13 mouse cellular contexts compared by ENCODE assay signal in the genomic region with DNA sequence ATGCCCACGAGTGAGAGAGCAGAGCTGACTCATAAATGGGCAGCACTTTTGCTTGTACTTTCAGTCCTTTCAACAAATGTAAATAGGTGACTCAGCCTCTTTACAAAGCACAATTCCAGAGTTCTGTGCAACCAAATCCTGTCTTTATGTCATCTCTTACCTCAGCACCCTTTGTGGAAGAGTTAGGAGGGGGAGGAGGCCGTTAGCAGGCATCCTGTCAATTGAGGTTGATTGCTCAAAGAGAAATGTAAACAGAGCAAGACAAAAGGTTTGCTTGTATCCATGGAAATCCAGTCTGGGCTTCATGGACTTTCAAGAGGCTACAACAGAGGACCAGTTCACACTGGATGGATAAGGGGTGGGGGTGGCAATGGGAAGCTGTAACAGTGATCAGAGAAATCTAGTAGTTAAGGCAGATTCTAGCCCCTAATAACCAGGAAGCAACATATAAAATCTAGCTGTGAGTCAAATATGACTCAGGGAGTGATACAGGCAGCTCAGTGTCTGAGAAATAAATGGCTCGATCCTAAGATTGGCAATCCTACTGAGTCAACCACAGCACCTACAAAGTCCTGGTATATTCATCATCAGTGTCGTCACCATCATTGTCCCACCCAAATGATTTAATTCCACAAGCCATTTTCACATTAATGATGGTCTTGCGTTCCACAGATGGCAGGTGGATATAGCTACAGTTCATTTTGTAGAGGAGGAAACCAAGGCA.
DNase-seq lines count a peak whose midpoint lies in the region; ATAC-seq lines count a peak whose summit lies in the region.
"Had no signal": no experiment of that assay in that cellular context is flagged by ENCODE, and none has a peak within 500 bp of the region (broad histone marks: within the 10 kb centered on the region; RNA-seq: fewer than 3 reads in every experiment).

No protein-coding gene starts in this region.

- H3K4me3 ChIP-seq in embryonic facial prominence, embryonic 11.5 days (ENCODE audit: low read depth, low read length), result no peak overlapping the region
- H3K4me3 ChIP-seq in embryonic facial prominence, embryonic 10.5 days, result no peak overlapping the region
- no peak overlapping the region for H3K4me3 ChIP-seq in hindbrain, embryonic 10.5 days
- no peak overlapping the region for H3K4me3 ChIP-seq in kidney, embryonic 14.5 days (ENCODE audit: low read length)
- H3K4me3 ChIP-seq: limb, embryonic 15.5 days had no signal

- no peak overlapping the region for H3K4me2 ChIP-seq in embryonic facial prominence, embryonic 11.5 days (ENCODE audit: low read depth, low read length)
- no peak overlapping the region for H3K4me2 ChIP-seq in kidney, embryonic 14.5 days (replicated peaks; ENCODE audit: low read depth, low read length)
- H3K4me2 ChIP-seq: heart, embryonic 11.5 days; limb, embryonic 15.5 days had no signal

- H3K27ac ChIP-seq in embryonic facial prominence, embryonic 11.5 days (replicated peaks; ENCODE audit: low read depth, low read length), result no peak overlapping the region
- no peak overlapping the region for H3K27ac ChIP-seq in embryonic facial prominence, embryonic 10.5 days (replicated peaks)
- H3K27ac ChIP-seq in hindbrain, embryonic 10.5 days, result peak overlapping the region; percentile 16; the same call in 1 of the 2 replicates
- H3K27ac ChIP-seq in kidney, embryonic 14.5 days (ENCODE audit: low read depth, low read length), result no peak overlapping the region
- H3K27ac ChIP-seq: limb, embryonic 15.5 days; macrophage had no signal

- no peaks in the 10 kb centered on the region for H3K27me3 ChIP-seq in embryonic facial prominence, embryonic 11.5 days (ENCODE audit: control insufficient read depth, insufficient read depth, low read length)
- H3K27me3 ChIP-seq in embryonic facial prominence, embryonic 10.5 days (replicated peaks; ENCODE audit: low read depth, poor library complexity, severe bottlenecking), result no peaks in the 10 kb centered on the region
- no peaks in the 10 kb centered on the region for H3K27me3 ChIP-seq in hindbrain, embryonic 10.5 days (ENCODE audit: insufficient read depth, poor library complexity, severe bottlenecking)
- no peaks in the 10 kb centered on the region for H3K27me3 ChIP-seq in kidney, embryonic 14.5 days (ENCODE audit: control insufficient read depth, insufficient read depth, low read length)
- H3K27me3 ChIP-seq: limb, embryonic 15.5 days had no signal

- DNase-seq in embryonic facial prominence, embryonic 11.5 days (ENCODE audit: low spot score), result peak; percentile 1
- no peak for DNase-seq in embryonic facial prominence, embryonic 10.5 days (ENCODE audit: low spot score)
- DNase-seq in embryo, embryonic 10 days (ENCODE audit: low spot score), result peak; percentile 33
- peak; percentile 3 for DNase-seq in hindbrain, embryonic 10.5 days (ENCODE audit: low spot score)
- peak; percentile 70 for DNase-seq in retina, embryonic 14.5 days (ENCODE audit: low spot score)
- no peak for DNase-seq in frontal cortex, postnatal 36 days (ENCODE audit: low spot score in 2 of 2)
- DNase-seq: cerebellum, adult 11-12 months; kidney, adult 18-20 months had no signal

- no peak overlapping the region for H3K9ac ChIP-seq in embryonic facial prominence, embryonic 11.5 days (replicated peaks; ENCODE audit: low read length)
- no peak overlapping the region for H3K9ac ChIP-seq in kidney, embryonic 14.5 days (ENCODE audit: low read depth, low read length)
- H3K9ac ChIP-seq: limb, embryonic 15.5 days had no signal

- H3K4me1 ChIP-seq in embryonic facial prominence, embryonic 11.5 days (ENCODE audit: control insufficient read depth, insufficient read depth, low read length), result no peaks in the 10 kb centered on the region
- peaks cover 6% of the 10 kb centered on the region; the same call in 1 of the 2 replicates for H3K4me1 ChIP-seq in embryonic facial prominence, embryonic 10.5 days
- H3K4me1 ChIP-seq in hindbrain, embryonic 10.5 days (replicated peaks), result peaks cover 10% of the 10 kb centered on the region
- no peaks in the 10 kb centered on the region for H3K4me1 ChIP-seq in kidney, embryonic 14.5 days (ENCODE audit: control insufficient read depth, insufficient read depth, low read length)
- H3K4me1 ChIP-seq: limb, embryonic 15.5 days had no signal

- ATAC-seq in embryonic facial prominence, embryonic 11.5 days (replicated peaks; ENCODE audit: insufficient number of reproducible peaks, low FRiP score, low TSS enrichment, low read depth), result no peak
- no peak for ATAC-seq in kidney, embryonic 14.5 days (ENCODE audit: low FRiP score, low TSS enrichment)
- no peak for ATAC-seq in activated CD4-positive, CD25-positive, alpha-beta regulatory T cell, adult 4 months

- H3K36me3 ChIP-seq in embryonic facial prominence, embryonic 11.5 days (replicated peaks; ENCODE audit: control insufficient read depth, insufficient read depth, low read depth, low read length), result no peaks in the 10 kb centered on the region
- H3K36me3 ChIP-seq in embryonic facial prominence, embryonic 10.5 days (replicated peaks), result no peaks in the 10 kb centered on the region
- no peaks in the 10 kb centered on the region for H3K36me3 ChIP-seq in hindbrain, embryonic 10.5 days
- H3K36me3 ChIP-seq in kidney, embryonic 14.5 days (ENCODE audit: control insufficient read depth, insufficient read depth, low read length), result no peaks in the 10 kb centered on the region
- H3K36me3 ChIP-seq: limb, embryonic 15.5 days had no signal

- WGBS in embryonic facial prominence, embryonic 11.5 days, result 56% methylated on average over 5 of the region's 5 CpGs
- WGBS in embryonic facial prominence, embryonic 10.5 days, result 58% methylated on average over 5 of the region's 5 CpGs
- 58% methylated on average over 5 of the region's 5 CpGs for WGBS in hindbrain, embryonic 10.5 days
- WGBS in kidney, embryonic 14.5 days, result 61% methylated on average over 5 of the region's 5 CpGs

- no peaks in the 10 kb centered on the region for H3K9me3 ChIP-seq in embryonic facial prominence, embryonic 11.5 days (replicated peaks; ENCODE audit: control insufficient read depth, low read length)
- no peaks in the 10 kb centered on the region for H3K9me3 ChIP-seq in embryonic facial prominence, embryonic 10.5 days
- H3K9me3 ChIP-seq in hindbrain, embryonic 10.5 days, result no peaks in the 10 kb centered on the region
- H3K9me3 ChIP-seq in kidney, embryonic 14.5 days (ENCODE audit: control insufficient read depth, low read length), result no peaks in the 10 kb centered on the region
- H3K9me3 ChIP-seq: limb, embryonic 15.5 days had no signal

Comparison
In these comparisons a context has a peak if more than half of its experiments do, and no peak if none do; other contexts are left out.
1. DNase-seq: peak in embryonic facial prominence, embryonic 11.5 days (single experiment), embryo, embryonic 10 days (single experiment), hindbrain, embryonic 10.5 days (single experiment) and retina, embryonic 14.5 days (single experiment); none in embryonic facial prominence, embryonic 10.5 days (single experiment) and frontal cortex, postnatal 36 days (0 of 2).